Mouse (Mus musculus): Measurements from ENCODE around the gene Agtpbp1. TPM values are rescaled to one million over a fixed set of nuclear protein-coding genes. Genes with fewer than 3 reads are reported as not detected.

The Agtpbp1 gene
- polyA plus RNA-seq, 1 experiment: 1.7 TPM

DNA sequence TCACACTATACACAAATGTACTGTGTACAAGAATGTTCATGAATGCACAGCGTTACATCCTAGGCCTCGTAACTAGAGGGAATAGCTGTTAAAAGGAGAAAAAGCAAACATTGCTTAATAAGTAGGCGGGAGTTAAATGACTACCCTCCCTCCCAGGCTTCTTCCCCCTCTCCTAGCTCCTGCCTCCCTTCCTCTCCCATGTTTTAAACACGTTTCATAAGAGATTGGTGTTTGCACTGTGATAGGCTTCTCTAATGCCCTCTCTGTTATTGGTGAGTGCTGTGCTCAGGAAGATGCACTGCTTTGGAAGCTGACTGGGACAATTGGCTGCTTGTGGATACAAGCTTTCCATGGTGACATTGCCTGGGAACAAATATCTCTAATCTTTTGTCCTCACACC is 30.5 kb upstream of the Agtpbp1 start:
- Histone ChIP-seq H3K36me3 (ENCODE audit: control insufficient read depth, insufficient read depth, low read length) (peaks cover 61% of the 10 kb centered on the region), H3K4me3 (ENCODE audit: low read depth, low read length) (no peak overlapping the region), H3K27ac (ENCODE audit: insufficient read depth, low read depth, low read length) (no peak overlapping the region), H3K4me1 (ENCODE audit: control insufficient read depth, insufficient read depth, insufficient read length, low read length) (no peaks in the 10 kb centered on the region), H3K27me3 (ENCODE audit: control insufficient read depth, insufficient read depth, low read length) (no peaks in the 10 kb centered on the region)
- no peak for TF ChIP-seq CTCF (IDR thresholded peaks at IDR 0.05; ENCODE audit: extremely low read depth, insufficient read length, insufficient replicate concordance, low read depth, low read length)
- TF ChIP-seq POLR2A (IDR thresholded peaks at IDR 0.05; ENCODE audit: low read depth, low read length): no peak
- 71% methylated on average over 4 of the region's 4 CpGs for WGBS

- TF ChIP-seq POLR2A (IDR thresholded peaks at IDR 0.05; ENCODE audit: low read depth, low read length): no peak
- no peak for TF ChIP-seq CTCF (IDR thresholded peaks at IDR 0.05; ENCODE audit: extremely low read depth, insufficient read length, insufficient replicate concordance, low read depth, low read length)
- WGBS: 76% methylated on average over 4 of the region's 4 CpGs
- Histone ChIP-seq H3K4me3 (ENCODE audit: low read depth, low read length) (no peak overlapping the region), H3K4me1 (ENCODE audit: control insufficient read depth, insufficient read depth, insufficient read length, low read length) (no peaks in the 10 kb centered on the region), H3K27me3 (ENCODE audit: control insufficient read depth, insufficient read depth, low read length) (no peaks in the 10 kb centered on the region), H3K27ac (ENCODE audit: insufficient read depth, low read depth, low read length) (no peak overlapping the region), H3K36me3 (ENCODE audit: control insufficient read depth, insufficient read depth, low read length) (peaks cover 60% of the 10 kb centered on the region)
Measured at GRCm38 (mm10) chr13:59615152-59615551, 30.1 kb upstream of the Agtpbp1 start.

DNA sequence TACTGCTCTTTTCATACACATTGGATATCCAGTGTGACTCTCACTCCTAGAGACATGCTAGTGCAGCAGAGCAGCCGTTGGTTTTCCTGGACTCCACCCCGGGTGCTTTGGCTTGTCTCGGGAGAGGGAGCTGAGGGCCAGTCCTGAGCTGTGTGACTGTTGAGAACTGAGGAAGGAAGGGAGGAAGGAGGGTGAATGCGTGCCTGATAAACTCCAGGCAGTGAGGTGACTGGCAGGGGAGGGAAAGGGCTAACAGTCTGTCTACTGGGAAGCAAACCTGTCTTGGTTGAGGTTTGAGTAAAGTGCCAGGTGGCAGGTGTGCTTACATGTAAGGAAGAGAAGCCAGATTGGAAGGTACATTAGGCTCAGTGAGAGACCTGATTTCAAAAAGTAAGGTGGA is 28.8 kb upstream of the Agtpbp1 start:
- no peaks in the 10 kb centered on the region for H3K27me3 ChIP-seq (ENCODE audit: control insufficient read depth, insufficient read depth, low read length)
- no peaks in the 10 kb centered on the region for H3K4me1 ChIP-seq (ENCODE audit: control insufficient read depth, insufficient read depth, insufficient read length, low read length)
- H3K27ac ChIP-seq (ENCODE audit: insufficient read depth, low read depth, low read length): no peak overlapping the region
- H3K36me3 ChIP-seq (ENCODE audit: control insufficient read depth, insufficient read depth, low read length): peaks cover 60% of the 10 kb centered on the region
- H3K4me3 ChIP-seq (ENCODE audit: low read depth, low read length): no peak overlapping the region
- TF ChIP-seq POLR2A (IDR thresholded peaks at IDR 0.05; ENCODE audit: low read depth, low read length) (no peak), CTCF (IDR thresholded peaks at IDR 0.05; ENCODE audit: extremely low read depth, insufficient read length, insufficient replicate concordance, low read depth, low read length) (no peak)
- WGBS: 64% methylated on average over 4 of the region's 4 CpGs

DNA sequence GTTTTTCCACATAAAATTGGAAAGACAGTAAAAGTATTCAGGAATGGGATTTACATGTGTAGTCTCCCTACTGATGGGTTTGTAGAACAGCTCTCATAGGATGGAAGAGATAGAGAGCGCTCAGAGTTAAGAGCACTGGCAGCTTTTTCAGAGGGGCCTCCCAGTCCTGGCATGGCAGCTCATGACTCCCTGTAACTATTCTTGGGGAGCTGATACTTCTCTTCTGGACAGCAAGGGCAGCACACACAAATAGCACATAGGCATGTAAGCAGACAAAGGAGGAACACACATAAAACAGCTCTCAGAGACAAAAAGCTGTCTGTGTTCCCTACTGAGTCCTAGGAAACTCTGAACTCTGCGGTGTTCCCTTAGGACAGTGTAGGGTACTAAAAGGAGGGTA is 25.4 kb upstream of the Agtpbp1 start:
- Histone ChIP-seq H3K36me3 (ENCODE audit: control insufficient read depth, insufficient read depth, low read length) (peaks cover 58% of the 10 kb centered on the region), H3K27ac (ENCODE audit: insufficient read depth, low read depth, low read length) (no peak overlapping the region), H3K27me3 (ENCODE audit: control insufficient read depth, insufficient read depth, low read length) (no peaks in the 10 kb centered on the region), H3K4me3 (ENCODE audit: low read depth, low read length) (no peak overlapping the region), H3K4me1 (ENCODE audit: control insufficient read depth, insufficient read depth, insufficient read length, low read length) (no peaks in the 10 kb centered on the region)
- WGBS: 92% methylated on average over 2 of the region's 2 CpGs
- no peak for TF ChIP-seq POLR2A (IDR thresholded peaks at IDR 0.05; ENCODE audit: low read depth, low read length)
- no peak for TF ChIP-seq CTCF (IDR thresholded peaks at IDR 0.05; ENCODE audit: extremely low read depth, insufficient read length, insufficient replicate concordance, low read depth, low read length)

DNA sequence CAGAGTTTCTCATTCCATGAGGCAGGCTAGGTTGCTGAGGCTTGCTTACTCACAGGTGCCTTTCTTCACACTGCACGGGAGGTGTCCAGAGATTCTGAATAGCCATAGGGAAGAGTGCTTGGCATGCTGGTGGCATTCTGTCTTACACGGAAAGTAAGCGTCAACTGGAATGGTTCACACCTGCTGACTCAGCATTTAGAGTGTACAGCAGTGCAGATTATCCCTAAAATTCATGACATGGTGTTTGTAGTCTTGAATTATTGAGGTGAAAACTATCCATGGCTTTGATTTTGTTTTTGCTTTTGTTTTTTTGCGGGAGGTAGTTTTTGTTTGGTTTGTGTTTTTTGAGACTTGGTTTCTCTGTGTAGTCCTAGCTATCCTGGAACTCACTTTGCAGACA is 24.9 kb upstream of the Agtpbp1 start:
- 93% methylated on average over 4 of the region's 4 CpGs for WGBS
- no peaks in the 10 kb centered on the region for H3K27me3 ChIP-seq (ENCODE audit: control insufficient read depth, insufficient read depth, low read length)
- no peak overlapping the region for H3K4me3 ChIP-seq (ENCODE audit: low read depth, low read length)
- TF ChIP-seq POLR2A (IDR thresholded peaks at IDR 0.05; ENCODE audit: low read depth, low read length) (no peak), CTCF (IDR thresholded peaks at IDR 0.05; ENCODE audit: extremely low read depth, insufficient read length, insufficient replicate concordance, low read depth, low read length) (no peak)
- no peaks in the 10 kb centered on the region for H3K4me1 ChIP-seq (ENCODE audit: control insufficient read depth, insufficient read depth, insufficient read length, low read length)
- peaks cover 57% of the 10 kb centered on the region for H3K36me3 ChIP-seq (ENCODE audit: control insufficient read depth, insufficient read depth, low read length)
- no peak overlapping the region for H3K27ac ChIP-seq (ENCODE audit: insufficient read depth, low read depth, low read length)

- Histone ChIP-seq H3K4me3 (ENCODE audit: low read depth, low read length) (no peak overlapping the region), H3K4me1 (ENCODE audit: control insufficient read depth, insufficient read depth, insufficient read length, low read length) (no peaks in the 10 kb centered on the region), H3K36me3 (ENCODE audit: control insufficient read depth, insufficient read depth, low read length) (peaks cover 56% of the 10 kb centered on the region), H3K27ac (ENCODE audit: insufficient read depth, low read depth, low read length) (no peak overlapping the region), H3K27me3 (ENCODE audit: control insufficient read depth, insufficient read depth, low read length) (no peaks in the 10 kb centered on the region)
- TF ChIP-seq CTCF (IDR thresholded peaks at IDR 0.05; ENCODE audit: extremely low read depth, insufficient read length, insufficient replicate concordance, low read depth, low read length): no peak
- no peak for TF ChIP-seq POLR2A (IDR thresholded peaks at IDR 0.05; ENCODE audit: low read depth, low read length)
- WGBS: 65% methylated on average over 10 of the region's 10 CpGs
Measured at GRCm38 (mm10) chr13:59605221-59605922, 20.3 kb upstream of the Agtpbp1 start.

DNA sequence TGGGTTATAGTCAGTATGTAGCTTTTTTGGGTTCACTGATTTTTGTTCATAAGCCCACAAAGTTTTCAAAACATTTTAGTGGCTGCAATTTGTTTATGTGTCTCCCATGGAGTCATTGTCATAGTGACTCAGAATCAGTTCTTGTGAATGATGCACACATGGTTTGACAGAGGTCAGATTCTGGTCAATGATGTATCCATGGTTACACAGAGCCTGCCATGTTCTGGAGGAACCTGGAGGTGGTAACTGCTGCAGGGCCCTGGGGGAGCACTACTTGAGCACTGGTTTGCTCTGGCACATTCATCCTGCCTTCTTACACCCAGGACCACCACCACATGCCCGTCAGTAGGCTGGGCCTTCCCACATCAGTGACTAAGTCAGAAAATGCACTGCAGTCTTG is 19.5 kb upstream of the Agtpbp1 start:
- Histone ChIP-seq H3K27ac (ENCODE audit: insufficient read depth, low read depth, low read length) (no peak overlapping the region), H3K27me3 (ENCODE audit: control insufficient read depth, insufficient read depth, low read length) (no peaks in the 10 kb centered on the region), H3K4me3 (ENCODE audit: low read depth, low read length) (no peak overlapping the region), H3K36me3 (ENCODE audit: control insufficient read depth, insufficient read depth, low read length) (peaks cover 58% of the 10 kb centered on the region), H3K4me1 (ENCODE audit: control insufficient read depth, insufficient read depth, insufficient read length, low read length) (no peaks in the 10 kb centered on the region)
- TF ChIP-seq POLR2A (IDR thresholded peaks at IDR 0.05; ENCODE audit: low read depth, low read length): no peak
- TF ChIP-seq CTCF (IDR thresholded peaks at IDR 0.05; ENCODE audit: extremely low read depth, insufficient read length, insufficient replicate concordance, low read depth, low read length): no peak
- WGBS: 85% methylated on average over 1 of the region's 1 CpGs
